Mouse (Mus musculus) kidney, adult 2 months (tissue): ENCODE data around the gene Cbfa2t3.

Source experiments
- CTCF ChIP-seq: fragments of 200-500 bp; conservative IDR thresholded peaks from 2 replicates; pipeline ENCODE4 v1.5.1; 2011; ENCODE audit warnings: low read depth, mild to moderate bottlenecking, control low read depth, low read length, moderate library complexity, mixed read lengths; ENCODE audit not compliant: insufficient read depth, insufficient read length
- POLR2A ChIP-seq: fragments of 200-500 bp; IDR thresholded peaks from one replicate; pipeline ENCODE4 v1.6.1; 2011; ENCODE audit warnings: low read depth, low read length, control low read depth

GRCm38 (mm10) chr8:122679325-122679920 lies 19.5 kb downstream of the Cbfa2t3 start:
- TF ChIP-seq CTCF (no peak), POLR2A (no peak)
